Mouse (Mus musculus) embryonic facial prominence, embryonic 15.5 days (tissue): ENCODE measurements at regions not wholly inside any gene's neighbourhood (a gene's known extent, or its start where the extent isn't known, plus 50 kb on each side); places are given as distances from the start of the nearest gene placed in this dataset.

Source experiments
- ATAC-seq: fragments of 200-750 bp; cut with Nextera tagmentation; 2 replicates; pipeline ENCODE4 v1.8.0; 2017; ENCODE audit warnings: low read depth, moderate TSS enrichment; ENCODE audit not compliant: insufficient number of reproducible peaks, low FRiP score, low TSS enrichment
- H3K27ac ChIP-seq: fragments of 300-500 bp; sonication (generic); replicated peaks from 2 replicates; pipeline ENCODE4 v1.5.1; 2015; ENCODE audit warnings: mild to moderate bottlenecking, inconsistent platforms
- H3K27me3 ChIP-seq: fragments of 300-500 bp; sonication (generic); 2 replicates; pipeline ENCODE4 v1.6.1; 2015; ENCODE audit warnings: inconsistent platforms
- H3K36me3 ChIP-seq: fragments of 300-500 bp; sonication (generic); 2 replicates; pipeline ENCODE4 v1.6.1; 2015; ENCODE audit warnings: mild to moderate bottlenecking, inconsistent platforms
- H3K4me1 ChIP-seq: fragments of 300-500 bp; sonication (generic); 2 replicates; pipeline ENCODE4 v1.6.1; 2015; ENCODE audit warnings: inconsistent platforms
- H3K4me2 ChIP-seq: fragments of 300-500 bp; sonication (generic); replicated peaks from 2 replicates; pipeline ENCODE4 v1.6.1; 2015; ENCODE audit warnings: mild to moderate bottlenecking, inconsistent platforms
- H3K4me3 ChIP-seq: fragments of 300-500 bp; sonication (generic); replicated peaks from 2 replicates; pipeline ENCODE4 v1.5.1; 2015; ENCODE audit warnings: mild to moderate bottlenecking, inconsistent platforms
- H3K9ac ChIP-seq: fragments of 300-500 bp; sonication (generic); 2 replicates; pipeline ENCODE4 v1.6.1; 2015; ENCODE audit warnings: inconsistent platforms
- H3K9me3 ChIP-seq: fragments of 300-500 bp; sonication (generic); replicated peaks from 2 replicates; pipeline ENCODE4 v1.6.1; 2016; ENCODE audit warnings: inconsistent platforms
- WGBS: fragments of 180-500 bp; shearing (Covaris S2); methylation state at CpG from one replicate; pipeline ENCODE4 v1.1.7; 2015; 5-methylcytosine and 5-hydroxymethylcytosine counted together

DNA sequence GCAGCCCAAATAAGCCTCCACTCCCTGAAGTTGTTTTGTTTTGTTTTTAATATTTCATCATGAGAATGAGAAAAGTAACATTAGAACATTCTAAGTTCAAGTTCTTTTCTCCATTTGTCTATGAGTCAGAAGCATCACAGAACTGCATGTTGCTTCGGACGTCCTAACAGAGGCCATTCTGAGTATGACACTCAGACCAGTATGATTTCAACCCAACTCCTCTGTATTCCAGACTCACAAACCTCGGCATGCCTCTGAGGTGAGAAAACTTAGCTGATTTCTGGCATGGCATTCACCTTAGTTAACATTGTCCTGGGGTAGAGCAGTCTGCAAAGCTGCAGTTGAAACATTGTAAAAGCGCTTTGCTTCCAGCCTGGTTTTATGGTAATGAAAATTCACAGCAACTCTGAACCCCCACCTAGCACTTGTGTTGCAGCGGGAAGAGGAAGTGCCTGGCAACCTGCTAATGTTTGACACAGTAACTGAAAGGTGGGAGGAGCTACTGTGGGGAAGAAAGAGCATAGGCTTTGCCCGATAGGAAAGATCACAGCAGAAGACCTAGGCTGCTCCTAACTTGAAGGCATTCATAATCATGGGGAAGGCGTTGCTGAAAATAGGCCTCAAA is 104.8 kb upstream of the Irs2 start:
- Histone ChIP-seq H3K4me2 (no peak overlapping the region), H3K36me3 (no peaks in the 10 kb centered on the region), H3K9ac (no peak overlapping the region), H3K4me1 (peaks cover 12% of the 10 kb centered on the region), H3K9me3 (no peaks in the 10 kb centered on the region), H3K27ac (no peak overlapping the region), H3K27me3 (no peaks in the 10 kb centered on the region), H3K4me3 (no peak overlapping the region)
- 70% methylated on average over 7 of the region's 7 CpGs for WGBS
- no peak for ATAC-seq

DNA sequence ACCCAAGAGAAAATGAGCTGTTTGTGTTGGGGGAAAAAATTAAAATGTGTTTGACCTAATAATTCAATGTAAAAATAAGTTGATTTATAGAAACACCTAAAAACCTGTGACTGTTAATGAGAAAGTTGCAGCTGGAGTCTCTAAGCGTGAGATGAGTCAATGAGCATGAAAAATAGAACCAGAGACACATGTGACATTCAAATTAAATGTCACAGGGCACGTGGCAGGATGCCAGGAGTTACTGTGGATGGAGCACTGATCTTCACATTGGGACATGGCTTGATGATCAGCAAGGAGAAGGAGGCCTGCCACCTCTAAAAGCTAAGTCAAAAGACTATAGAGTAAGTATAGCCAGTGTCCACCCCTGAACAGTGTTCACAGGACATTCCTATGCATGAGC is 103.7 kb upstream of the Irs2 start:
- Histone ChIP-seq H3K4me2 (no peak overlapping the region), H3K4me1 (peaks cover 12% of the 10 kb centered on the region), H3K9ac (no peak overlapping the region), H3K27ac (no peak overlapping the region), H3K27me3 (no peaks in the 10 kb centered on the region), H3K36me3 (no peaks in the 10 kb centered on the region), H3K9me3 (no peaks in the 10 kb centered on the region), H3K4me3 (no peak overlapping the region)
- 70% methylated on average over 2 of the region's 2 CpGs for WGBS
- ATAC-seq, result no peak

DNA sequence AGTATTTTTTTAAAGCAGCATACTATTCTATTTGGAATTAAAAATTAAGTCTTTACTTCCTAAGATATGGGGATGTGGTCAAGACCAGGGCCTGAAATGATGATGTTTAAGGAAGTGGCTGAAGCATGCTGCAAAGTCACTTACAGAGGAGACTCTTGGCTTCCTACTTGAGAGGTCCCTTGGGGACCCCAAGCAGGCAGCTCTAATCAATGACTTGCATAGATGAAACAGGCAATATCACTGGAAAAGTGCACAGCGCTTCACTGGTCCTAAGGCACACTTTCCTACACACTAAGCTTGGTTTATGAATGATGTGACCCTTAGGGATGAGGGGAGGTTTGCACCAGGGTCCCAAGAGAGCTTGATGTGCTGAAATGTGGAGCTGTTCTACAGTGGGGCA is 99.2 kb upstream of the Irs2 start:
- Histone ChIP-seq H3K4me2 (no peak overlapping the region), H3K36me3 (no peaks in the 10 kb centered on the region), H3K9me3 (no peaks in the 10 kb centered on the region), H3K4me3 (no peak overlapping the region), H3K27ac (no peak overlapping the region), H3K4me1 (no peaks in the 10 kb centered on the region), H3K27me3 (no peaks in the 10 kb centered on the region), H3K9ac (no peak overlapping the region)
- WGBS, result 81% methylated on average over 1 of the region's 1 CpGs
- no peak for ATAC-seq

- no peak overlapping the region for H3K27ac ChIP-seq
- H3K9ac ChIP-seq, result no peak overlapping the region
- no peaks in the 10 kb centered on the region for H3K9me3 ChIP-seq
- H3K4me1 ChIP-seq, result no peaks in the 10 kb centered on the region
- no peak overlapping the region for H3K4me2 ChIP-seq
- H3K4me3 ChIP-seq, result no peak overlapping the region
- no peaks in the 10 kb centered on the region for H3K36me3 ChIP-seq
- no peaks in the 10 kb centered on the region for H3K27me3 ChIP-seq
- 73% methylated on average over 5 of the region's 5 CpGs for WGBS
- no peak for ATAC-seq
Measured at GRCm38 (mm10) chr8:11107021-11107420, 98.8 kb upstream of the Irs2 start.

DNA sequence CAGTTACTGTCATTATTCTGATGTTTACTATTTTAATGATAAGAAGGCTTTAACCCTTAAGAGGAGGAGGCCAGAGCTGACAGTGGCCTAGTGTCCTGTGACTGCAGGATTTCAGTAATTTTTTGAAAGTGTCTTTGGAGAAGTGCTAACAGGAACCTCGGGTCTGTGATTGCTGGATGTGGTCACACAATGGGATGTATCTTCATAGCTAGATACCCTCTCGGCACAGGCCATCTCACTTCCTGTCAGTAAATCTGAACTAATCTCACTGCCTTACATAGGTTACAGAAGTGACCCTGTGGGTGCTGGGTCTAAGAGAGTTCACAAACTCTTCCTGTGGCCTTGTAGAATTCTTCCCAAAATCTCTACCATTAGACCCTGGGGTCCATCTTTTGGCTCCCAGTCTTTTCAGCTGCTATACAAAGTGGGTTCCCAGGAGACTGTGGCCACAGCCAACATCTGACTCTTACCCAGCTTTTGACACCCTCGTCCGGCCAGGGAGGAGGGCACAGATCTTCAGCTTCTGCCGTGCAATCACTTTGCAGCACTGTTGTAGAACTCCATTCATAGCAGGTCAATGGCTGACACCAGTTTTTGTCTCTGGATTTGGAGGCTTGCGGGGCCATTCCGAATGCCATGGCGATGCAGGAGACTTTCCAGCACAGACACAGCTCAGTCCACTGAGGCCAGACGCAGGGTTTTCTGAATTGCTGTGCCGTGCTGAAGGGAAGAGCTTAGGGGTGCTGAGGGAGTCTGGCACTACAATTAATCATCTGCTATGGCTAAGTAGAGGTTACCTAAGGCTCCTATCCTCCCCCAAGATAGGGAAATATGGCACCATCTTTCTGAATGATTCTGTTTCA is 95.7 kb upstream of the Irs2 start:
- no peak overlapping the region for H3K27ac ChIP-seq
- no peaks in the 10 kb centered on the region for H3K27me3 ChIP-seq
- H3K4me2 ChIP-seq, result no peak overlapping the region
- WGBS, result 90% methylated on average over 10 of the region's 10 CpGs
- no peak overlapping the region for H3K9ac ChIP-seq
- no peak overlapping the region for H3K4me3 ChIP-seq
- no peak for ATAC-seq
- peaks cover 11% of the 10 kb centered on the region for H3K4me1 ChIP-seq
- no peaks in the 10 kb centered on the region for H3K9me3 ChIP-seq
- no peaks in the 10 kb centered on the region for H3K36me3 ChIP-seq

- H3K27me3 ChIP-seq, result no peaks in the 10 kb centered on the region
- WGBS, result 87% methylated on average over 3 of the region's 3 CpGs
- peak overlapping the region; percentile 79; the same call in 1 of the 2 replicates for H3K27ac ChIP-seq
- H3K9me3 ChIP-seq, result no peaks in the 10 kb centered on the region
- H3K4me3 ChIP-seq, result no peak overlapping the region
- H3K4me1 ChIP-seq, result peaks cover 25% of the 10 kb centered on the region
- H3K36me3 ChIP-seq, result no peaks in the 10 kb centered on the region
- no peak overlapping the region for H3K9ac ChIP-seq
- H3K4me2 ChIP-seq, result no peak overlapping the region
- no peak for ATAC-seq
Measured at GRCm38 (mm10) chr8:11100310-11100709, 92.1 kb upstream of the Irs2 start.

DNA sequence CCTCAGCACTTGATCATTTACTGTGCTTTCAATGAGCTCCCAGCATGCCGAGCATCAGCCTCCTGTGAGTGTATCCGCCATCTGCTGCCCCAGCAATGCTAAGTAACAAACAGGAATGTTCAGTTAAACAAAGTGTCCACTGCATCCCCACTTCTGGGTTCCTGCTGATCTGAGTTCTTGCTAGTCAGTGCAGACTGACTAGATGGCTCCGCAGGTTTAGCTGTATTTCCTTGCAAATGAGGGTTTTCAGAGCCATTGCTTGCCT is 91.3 kb upstream of the Irs2 start:
- no peaks in the 10 kb centered on the region for H3K9me3 ChIP-seq
- no peak overlapping the region for H3K9ac ChIP-seq
- no peak overlapping the region for H3K4me3 ChIP-seq
- peaks cover 25% of the 10 kb centered on the region for H3K4me1 ChIP-seq
- no peaks in the 10 kb centered on the region for H3K27me3 ChIP-seq
- H3K36me3 ChIP-seq, result no peaks in the 10 kb centered on the region
- peak overlapping the region; percentile 79 for H3K27ac ChIP-seq
- no peak overlapping the region for H3K4me2 ChIP-seq
- ATAC-seq, result no peak
- 49% methylated on average over 3 of the region's 3 CpGs for WGBS

DNA sequence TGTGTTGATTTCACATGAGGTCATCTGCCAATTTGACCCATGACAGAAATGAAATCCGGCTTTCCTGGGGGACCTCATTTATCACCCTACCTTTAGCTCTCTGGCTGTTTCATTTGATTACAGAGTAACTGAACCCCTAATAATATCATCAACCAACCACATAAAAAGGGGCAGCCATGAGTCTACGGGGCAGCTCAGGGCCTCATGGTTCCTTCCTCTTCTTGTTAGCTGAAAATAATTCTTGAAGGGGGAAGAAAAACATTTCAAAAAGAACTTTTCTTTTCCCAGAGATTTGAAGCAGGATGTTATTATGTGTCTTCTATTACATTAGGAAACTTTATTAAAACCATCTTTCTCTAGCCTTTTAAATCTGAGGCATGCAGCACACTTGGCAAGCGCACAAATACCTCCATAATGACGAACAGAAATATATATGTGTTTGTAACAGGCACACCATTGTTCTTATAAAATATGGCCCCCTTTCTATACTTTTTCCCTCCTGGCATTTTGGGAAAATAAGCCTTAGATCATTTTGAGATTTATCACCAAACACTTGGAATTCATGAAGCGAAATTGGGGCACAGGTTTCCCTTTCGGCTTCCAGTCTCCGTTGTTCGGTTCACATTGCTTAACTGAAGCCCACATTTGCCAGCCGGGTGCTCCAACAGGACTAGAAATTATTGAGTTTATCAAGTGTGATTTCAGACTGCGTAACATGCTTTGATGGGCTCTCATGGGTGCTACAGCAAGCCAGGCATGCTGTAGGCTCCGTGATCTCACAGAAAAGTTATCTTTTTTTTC is 90.7 kb upstream of the Irs2 start:
- Histone ChIP-seq H3K27me3 (no peaks in the 10 kb centered on the region), H3K4me3 (no peak overlapping the region), H3K9ac (no peak overlapping the region), H3K4me1 (peaks cover 25% of the 10 kb centered on the region), H3K27ac (peak overlapping the region; percentile 85), H3K9me3 (no peaks in the 10 kb centered on the region), H3K4me2 (0 out of 2 replicates have a peak overlapping the region, but pooled peaks have one; percentile 0), H3K36me3 (no peaks in the 10 kb centered on the region)
- 30% methylated on average over 11 of the region's 11 CpGs for WGBS
- ATAC-seq, result 0 out of 2 replicates have a peak, but pooled peaks have one; percentile 45

DNA sequence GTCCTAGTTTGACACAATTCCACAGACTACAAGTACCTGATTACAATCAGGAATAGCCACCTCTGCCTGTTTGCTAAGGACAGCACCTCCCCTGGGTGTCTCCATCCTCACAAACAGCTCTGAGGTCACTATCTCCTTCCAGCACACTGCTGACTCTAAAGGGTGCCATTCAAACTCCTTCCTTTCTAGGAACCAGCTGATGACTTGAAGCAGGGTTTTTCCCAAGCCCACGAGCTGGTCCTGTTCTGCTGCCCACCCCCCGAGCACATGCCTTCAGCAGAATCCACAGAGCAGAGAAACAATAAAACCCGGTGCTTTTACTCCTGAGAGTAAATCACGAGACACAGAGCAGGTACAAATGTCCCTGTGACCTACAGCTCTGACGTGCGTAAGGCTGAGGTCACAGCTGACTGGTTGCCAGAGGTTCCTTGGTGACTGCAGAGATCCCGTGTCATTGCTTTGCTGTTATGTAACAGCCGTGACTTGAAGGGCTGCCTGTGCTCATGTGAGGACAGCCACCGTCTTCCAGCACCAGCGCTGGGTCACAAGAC is 90.0 kb upstream of the Irs2 start:
- peak overlapping the region; percentile 85 for H3K27ac ChIP-seq
- 0 out of 2 replicates have a peak overlapping the region, but pooled peaks have one; percentile 0 for H3K4me2 ChIP-seq
- WGBS, result 20% methylated on average over 10 of the region's 10 CpGs
- no peaks in the 10 kb centered on the region for H3K9me3 ChIP-seq
- peaks cover 25% of the 10 kb centered on the region for H3K4me1 ChIP-seq
- no peak overlapping the region for H3K4me3 ChIP-seq
- H3K36me3 ChIP-seq, result no peaks in the 10 kb centered on the region
- no peak overlapping the region for H3K9ac ChIP-seq
- no peaks in the 10 kb centered on the region for H3K27me3 ChIP-seq
- ATAC-seq, result 0 out of 2 replicates have a peak, but pooled peaks have one; percentile 40

- ATAC-seq, result no peak
- no peak overlapping the region for H3K4me2 ChIP-seq
Measured at GRCm38 (mm10) chr8:11097813-11098212, 89.6 kb upstream of the Irs2 start.

GRCm38 (mm10) chr8:11094516-11094915 is 86.3 kb upstream of the Irs2 start:
- H3K4me1 ChIP-seq, result peaks cover 21% of the 10 kb centered on the region
- 49% methylated on average over 8 of the region's 8 CpGs for WGBS
- ATAC-seq, result no peak

More at GRCm38 (mm10) chr8:11097813-11098212, 89.6 kb upstream of the Irs2 start:
- H3K9me3 ChIP-seq, result no peaks in the 10 kb centered on the region
- 55% methylated on average over 3 of the region's 3 CpGs for WGBS
- H3K4me3 ChIP-seq, result no peak overlapping the region
- no peak overlapping the region for H3K9ac ChIP-seq
- H3K4me1 ChIP-seq, result peaks cover 25% of the 10 kb centered on the region
- H3K27me3 ChIP-seq, result no peaks in the 10 kb centered on the region
- H3K27ac ChIP-seq, result peak overlapping the region; percentile 85
- H3K36me3 ChIP-seq, result no peaks in the 10 kb centered on the region

More at GRCm38 (mm10) chr8:11094516-11094915, 86.3 kb upstream of the Irs2 start:
- Histone ChIP-seq H3K27ac (no peak overlapping the region), H3K36me3 (no peaks in the 10 kb centered on the region), H3K9me3 (no peaks in the 10 kb centered on the region), H3K4me2 (no peak overlapping the region), H3K4me3 (no peak overlapping the region), H3K9ac (no peak overlapping the region), H3K27me3 (no peaks in the 10 kb centered on the region)
